Mouse (Mus musculus): Measurements from ENCODE around the gene Wbp11. TPM values are rescaled to one million over a fixed set of nuclear protein-coding genes. Genes with fewer than 3 reads are reported as not detected.
A peak's percentile ranks its signal among the peaks of the same experiment; 100 is the strongest.

Wbp11 gene
- polyA plus RNA-seq (2017; shearing (Covaris generic)) = 10 to 100 TPM; 58.3 to 63.6 TPM

DNA sequence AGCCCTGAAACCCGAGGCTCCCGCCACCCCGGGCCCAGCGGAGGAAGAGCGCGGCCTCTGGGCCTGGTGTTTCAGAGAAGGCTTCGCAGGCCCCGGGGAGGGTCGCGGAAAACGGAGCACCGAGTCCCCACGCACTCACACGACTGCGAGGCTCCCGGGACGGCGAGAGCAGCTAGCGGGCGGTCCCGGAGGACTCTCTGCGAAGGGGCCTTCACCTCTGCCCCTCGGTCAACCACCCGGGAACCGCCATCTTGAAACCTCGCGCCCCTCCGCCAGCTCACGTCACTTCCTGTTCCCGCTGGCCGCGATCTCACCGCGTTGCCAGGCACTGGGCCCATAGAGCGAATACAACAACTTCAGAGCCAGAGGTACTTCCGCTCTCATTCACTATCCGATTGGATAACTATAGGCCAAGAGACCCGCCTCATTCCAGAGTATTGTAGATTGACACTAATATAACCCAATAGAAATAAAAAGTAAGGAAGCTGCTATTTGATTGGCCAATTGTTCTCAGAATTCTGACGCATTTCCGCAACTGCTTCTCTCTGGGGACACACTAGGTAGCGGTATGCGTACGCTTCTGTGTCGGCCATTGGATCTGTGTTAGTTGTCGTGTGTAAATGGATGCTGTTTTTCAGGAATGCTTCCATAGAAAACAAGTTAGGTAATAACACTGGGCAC, at the start of gene Wbp11:
Wbp11 (minus strand) TSS at position 353 of the 681 bp plus-strand sequence.
- peak; percentile 98 for ATAC-seq

- ATAC-seq = no peak
Observed at GRCm38 (mm10) chr6:136875670-136876069, 47.6 kb upstream of the Wbp11 start, which contains the start of gene Mgp. Gene Mgp, minus strand, starts transcription at chr6:136875823.

DNA sequence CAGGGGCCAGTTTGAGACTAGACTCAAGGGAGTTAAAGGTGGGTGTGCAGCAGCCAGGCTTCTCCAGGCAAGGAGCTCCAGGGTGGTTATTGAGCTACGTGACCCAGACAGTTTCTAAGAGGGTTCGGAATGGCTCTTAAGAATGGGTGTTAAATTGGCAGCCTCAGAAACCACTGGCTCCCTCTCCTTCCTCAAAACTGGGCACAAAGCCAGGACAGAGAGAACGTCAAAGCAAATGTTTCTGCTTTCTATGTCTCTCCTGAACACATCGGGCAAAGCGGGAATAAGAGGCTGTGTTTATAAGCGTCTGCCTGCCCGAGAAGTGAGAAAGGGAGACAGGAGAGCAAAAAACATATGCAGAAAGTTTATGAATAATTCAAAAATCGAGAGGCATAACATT, 46.6 kb upstream of the Wbp11 start:
- no peak for ATAC-seq

- ATAC-seq = no peak
Observed at GRCm38 (mm10) chr6:136868921-136869320, 40.9 kb upstream of the Wbp11 start.

DNA sequence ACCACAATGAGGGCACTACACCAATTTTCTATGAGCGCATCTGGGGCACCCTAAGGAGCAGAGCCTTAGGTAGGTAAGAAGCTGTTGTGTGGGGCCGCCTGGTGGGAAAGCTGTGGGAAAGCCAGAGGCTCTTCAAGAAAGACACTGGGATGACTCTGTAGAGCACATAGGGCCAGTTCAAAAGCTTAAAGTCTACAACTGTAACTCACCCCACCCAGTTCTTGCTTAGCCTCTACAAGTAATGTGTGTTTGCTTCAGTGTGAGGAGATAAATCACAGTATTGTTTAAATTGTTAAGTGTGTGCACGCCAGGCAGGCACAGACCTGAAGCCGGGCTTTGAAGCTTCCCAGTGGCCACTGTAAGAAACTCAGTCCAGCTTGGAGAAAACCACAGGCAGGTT, 38.1 kb upstream of the Wbp11 start:
- no peak for ATAC-seq

DNA sequence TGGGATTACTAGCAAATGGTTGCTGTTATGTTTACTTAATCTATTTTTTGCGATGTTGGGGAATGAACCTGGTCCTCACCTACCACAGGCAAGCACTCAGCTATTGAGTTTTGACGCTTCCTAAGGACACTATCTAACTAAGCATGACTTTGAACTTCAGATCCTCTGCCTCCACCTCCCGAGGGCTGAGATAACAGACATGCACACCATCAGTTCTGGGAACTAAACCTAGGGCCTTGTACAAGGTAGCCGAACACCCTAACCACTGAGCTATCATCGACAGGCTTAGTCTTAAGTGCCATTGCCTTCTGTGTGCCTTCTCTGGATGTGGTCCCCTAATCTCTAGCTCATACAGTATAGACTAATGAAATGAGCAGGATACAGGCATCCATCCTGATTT, 37.3 kb upstream of the Wbp11 start:
- ATAC-seq = no peak

DNA sequence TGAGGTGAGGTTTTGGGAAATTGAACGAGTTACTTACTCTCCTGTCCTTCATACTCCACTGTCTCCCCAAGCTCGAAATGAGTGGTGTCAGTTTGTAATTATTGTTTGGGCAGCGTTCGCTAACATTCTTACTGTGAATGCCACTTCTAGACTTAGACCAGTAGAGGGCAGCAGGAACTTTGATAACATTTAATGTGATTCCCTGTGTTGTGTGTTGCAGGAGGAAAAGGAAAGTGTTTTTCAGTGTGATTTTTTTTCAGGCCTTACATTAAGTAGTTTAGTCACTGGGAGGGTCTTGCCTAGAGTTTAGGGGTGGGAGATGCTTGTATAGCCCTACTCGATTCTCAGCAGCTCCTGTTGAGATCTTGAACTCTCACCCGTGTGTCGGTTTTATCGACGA, 33.0 kb upstream of the Wbp11 start:
- peak; percentile 71 for ATAC-seq

- no peak for ATAC-seq
Observed at GRCm38 (mm10) chr6:136858420-136858819, 30.4 kb upstream of the Wbp11 start.

DNA sequence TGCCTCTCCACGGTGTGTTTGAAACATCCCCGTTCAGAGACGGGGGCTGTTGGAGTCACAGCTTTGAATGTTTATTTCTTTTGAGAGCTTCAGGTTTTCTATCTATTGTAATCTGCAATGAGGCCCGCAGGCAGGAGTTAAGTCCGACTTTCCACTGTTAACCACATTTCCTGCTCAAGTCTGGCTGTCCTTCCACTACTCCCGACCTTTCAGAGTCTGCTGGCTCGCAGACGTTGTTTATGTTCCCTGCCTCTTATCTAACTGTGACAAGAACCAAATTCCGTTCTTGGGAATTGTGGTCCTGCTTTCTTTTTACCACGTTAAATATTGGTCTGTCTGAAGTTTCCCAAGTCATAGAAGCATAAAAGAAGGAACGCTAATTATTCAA, 29.8 kb upstream of the Wbp11 start:
- no peak for ATAC-seq

GRCm38 (mm10) chr6:136857186-136857872, 29.3 kb upstream of the Wbp11 start, which contains the start of gene Art4:
Gene Art4, minus strand, starts transcription at chr6:136857733.
- ATAC-seq = peak; percentile 19

- ATAC-seq = peak; percentile 47
Observed at GRCm38 (mm10) chr6:136856071-136856636, 28.1 kb upstream of the Wbp11 start.

DNA sequence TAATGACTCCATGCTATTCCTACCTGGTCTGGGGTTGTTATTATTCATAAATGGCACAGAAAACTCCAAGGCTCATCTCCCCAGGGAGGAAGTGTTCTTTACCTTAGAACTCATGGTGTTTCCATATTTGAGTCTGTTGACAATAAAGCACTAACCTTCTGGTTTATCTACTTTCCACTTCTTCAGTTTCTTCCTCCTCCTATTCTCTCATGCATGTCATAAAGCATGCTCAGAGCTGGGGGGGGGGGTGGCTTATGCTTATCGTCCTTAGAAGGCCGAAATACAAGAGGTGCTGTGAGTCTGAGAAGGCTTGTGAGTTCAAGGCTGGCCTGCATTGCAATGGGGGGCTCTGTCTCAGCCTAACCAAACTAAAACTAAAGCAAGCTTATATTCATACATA, 27.1 kb upstream of the Wbp11 start:
- no peak for ATAC-seq

DNA sequence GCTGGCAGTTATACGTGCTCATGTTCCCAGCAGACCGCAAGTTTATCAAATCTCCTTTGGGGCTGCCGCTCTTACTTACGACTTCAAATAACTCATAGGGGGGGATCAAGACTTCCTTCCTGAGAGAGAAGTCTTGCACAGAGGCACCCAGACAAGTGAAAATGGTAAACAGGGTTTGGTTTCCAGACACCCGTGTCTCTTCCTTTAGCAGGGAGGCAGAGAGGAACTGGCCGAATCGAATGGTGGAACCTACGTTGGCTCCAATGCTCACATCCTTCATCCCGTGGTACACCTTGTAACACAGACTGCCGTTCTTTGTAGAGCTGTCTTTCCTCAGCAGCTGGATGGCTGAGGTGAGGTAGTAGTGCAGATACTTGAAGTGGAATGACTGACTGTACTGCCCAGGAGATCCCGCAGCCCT, 26.3 kb upstream of the Wbp11 start:
- ATAC-seq = peak; percentile 60

DNA sequence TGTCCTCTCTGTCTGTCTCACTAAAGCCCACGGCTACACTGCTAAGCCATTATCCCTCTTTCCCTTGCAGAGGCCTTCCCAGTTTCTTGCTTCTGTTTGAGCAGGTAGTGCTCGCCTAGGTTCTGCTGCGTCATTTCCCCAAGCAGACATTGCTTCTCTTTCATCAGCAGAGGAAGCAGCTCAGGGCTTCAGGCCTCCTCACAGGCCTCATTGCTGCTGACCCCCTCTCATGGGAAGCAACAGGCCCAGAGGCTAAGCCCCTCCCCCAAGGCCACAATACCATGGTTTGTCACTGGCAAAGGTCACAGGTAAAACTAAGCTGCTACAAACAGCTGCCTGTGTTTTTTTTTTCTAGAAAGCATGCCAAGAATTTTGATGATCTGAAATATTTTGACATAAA, 24.7 kb upstream of the Wbp11 start:
- ATAC-seq = no peak

GRCm38 (mm10) chr6:136852348-136852747, 24.3 kb upstream of the Wbp11 start:
- no peak for ATAC-seq

- ATAC-seq = no peak
Observed at GRCm38 (mm10) chr6:136850267-136850666, 22.2 kb upstream of the Wbp11 start.

GRCm38 (mm10) chr6:136848971-136849370, 20.9 kb upstream of the Wbp11 start:
- no peak for ATAC-seq

DNA sequence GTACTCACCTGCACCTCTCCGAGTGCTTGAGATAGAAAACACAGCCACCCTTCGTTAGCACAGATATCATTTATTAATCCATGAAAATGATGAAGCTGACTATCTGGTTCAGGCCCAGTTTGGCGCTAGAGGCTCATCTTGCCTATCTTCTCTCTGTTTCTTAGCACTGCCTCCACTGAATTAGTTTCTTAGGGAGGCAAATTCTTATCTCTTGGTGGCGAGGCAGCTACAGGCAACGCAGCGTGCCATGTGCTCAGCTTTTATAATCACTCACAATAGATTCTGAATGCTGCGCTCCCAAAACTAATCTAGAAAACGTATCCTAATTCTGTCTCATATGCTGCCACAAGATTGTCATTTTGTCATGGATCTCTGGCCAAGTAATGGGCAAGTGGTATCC, 20.4 kb upstream of the Wbp11 start:
- no peak for ATAC-seq

DNA sequence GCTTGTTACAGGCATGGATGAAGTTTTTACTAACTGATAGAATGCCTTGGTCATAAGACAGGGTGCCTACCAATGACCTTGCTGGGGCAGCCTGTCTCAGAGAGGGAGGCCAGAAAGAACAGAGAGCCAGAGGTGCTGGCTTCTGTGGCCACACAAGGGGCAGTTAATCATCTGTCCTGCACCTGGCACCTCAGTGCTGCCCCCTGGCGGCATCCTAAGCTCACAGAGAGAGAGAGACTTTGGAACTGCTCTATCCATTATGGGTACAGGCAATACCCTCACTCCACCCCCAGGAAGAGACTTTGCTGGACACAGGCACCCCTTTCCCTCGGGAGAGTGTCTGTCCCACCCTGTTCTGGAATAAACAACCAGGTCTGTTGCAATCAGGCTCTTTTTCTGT, 19.8 kb upstream of the Wbp11 start:
- ATAC-seq = peak; percentile 51

- ATAC-seq = no peak
Observed at GRCm38 (mm10) chr6:136847267-136847666, 19.2 kb upstream of the Wbp11 start.

DNA sequence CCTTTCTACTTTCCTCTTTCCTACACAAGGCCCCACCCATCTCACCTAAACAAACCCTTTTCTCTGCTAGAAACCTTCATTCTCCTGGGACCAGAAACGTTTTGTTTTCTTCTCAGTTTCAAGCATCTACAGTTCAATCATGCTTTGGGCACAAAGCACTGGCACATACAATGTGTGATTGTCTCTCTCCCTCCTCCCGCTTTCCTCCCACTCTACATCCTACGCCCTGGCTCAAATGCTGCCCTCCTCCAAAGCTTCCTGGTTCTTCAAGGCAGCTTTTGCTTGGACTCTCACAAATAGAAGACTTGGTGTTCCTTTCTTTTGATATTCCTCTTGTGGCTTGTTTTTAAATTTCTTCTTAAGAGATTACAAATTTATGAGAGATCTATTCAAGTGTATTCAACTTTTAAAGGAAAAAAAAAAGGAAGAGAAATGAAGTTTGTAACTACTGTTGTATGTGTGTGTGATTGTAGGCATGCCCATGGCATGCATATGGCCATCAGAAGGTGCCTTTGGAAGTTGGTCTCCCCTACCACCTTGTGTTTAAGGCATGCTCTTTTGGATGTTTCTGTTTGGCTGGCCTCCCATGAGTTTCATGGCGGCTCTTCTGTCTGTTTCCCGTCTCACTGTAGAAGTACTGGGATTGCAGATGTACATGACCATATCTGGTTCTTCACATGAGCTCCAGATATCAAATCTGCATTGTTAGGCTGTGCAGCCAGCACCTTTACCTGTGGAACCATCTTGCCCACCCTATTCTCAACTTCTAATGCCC, 17.9 kb upstream of the Wbp11 start:
- ATAC-seq = no peak

GRCm38 (mm10) chr6:136844903-136845302, 16.9 kb upstream of the Wbp11 start:
- ATAC-seq = no peak

DNA sequence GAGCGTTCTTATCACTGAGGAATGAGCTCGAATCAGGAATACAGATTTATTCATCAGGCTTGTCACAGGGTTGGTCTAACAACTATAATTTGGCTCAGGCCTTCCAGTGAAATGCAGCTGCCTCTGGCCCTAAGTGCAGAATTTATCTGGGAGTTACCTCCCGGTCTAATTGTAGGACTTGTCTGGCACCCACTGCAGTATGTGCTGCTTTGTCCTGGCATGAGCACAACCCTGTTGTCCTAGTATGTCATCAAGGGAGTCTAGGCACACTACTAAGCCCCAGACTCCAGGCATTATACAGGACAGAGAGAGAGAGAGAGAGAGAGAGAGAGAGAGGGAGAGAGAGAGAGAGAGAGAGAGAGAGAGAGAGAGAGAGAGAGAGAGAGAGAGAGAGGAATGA, 9.3 kb upstream of the Wbp11 start:
- ATAC-seq = no peak

Data from CD4-positive, CD25-positive, alpha-beta regulatory T cell, adult 4 months (primary cell).